Mouse (Mus musculus): ENCODE results near the gene Nckap5.

DNA sequence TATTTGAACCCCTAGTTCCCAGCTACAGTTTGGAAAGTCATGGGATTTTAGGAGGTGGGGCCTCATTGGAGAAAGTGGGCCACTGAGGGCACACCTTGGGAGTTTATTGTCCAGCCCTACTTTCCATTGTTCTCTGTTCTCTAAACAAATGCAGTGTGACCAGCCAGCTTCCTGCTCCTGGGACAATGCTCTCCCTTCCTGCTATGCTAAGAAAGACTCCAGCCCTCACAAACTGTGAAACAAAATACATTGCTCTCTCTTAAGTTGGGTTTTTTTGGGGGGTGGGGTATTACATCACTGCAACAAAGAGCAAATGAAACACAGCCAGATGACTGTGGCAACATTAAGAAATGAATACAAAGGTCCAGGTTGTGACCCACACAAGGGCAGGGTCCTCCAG lies 426.6 kb downstream of the Nckap5 start:
- TF ChIP-seq CTCF (IDR thresholded peaks at IDR 0.05; ENCODE audit: control insufficient read depth, insufficient read depth, insufficient read length) = no peak
- no peak for TF ChIP-seq MAX (IDR thresholded peaks at IDR 0.05)
- TF ChIP-seq CEBPB (IDR thresholded peaks at IDR 0.05; ENCODE audit: low read depth) = no peak

Measured in C2C12 (cell line).